Mouse (Mus musculus): ENCODE measurements around the gene Rsph10b. TPM values are rescaled to one million over a fixed set of nuclear protein-coding genes. Genes with fewer than 3 reads are reported as not detected.
A peak's percentile ranks its signal among the peaks of the same experiment; 100 is the strongest.
"Not testable (repeated sequence)": the region's sequence is repeated elsewhere in the genome, so short reads cannot be mapped to it uniquely, and the experiment has no call there.

Gene Rsph10b
- polyA plus RNA-seq, 1 experiment from 2014 or later = 0.58 TPM

GRCm38 (mm10) chr5:143982361-143982760 lies 49.5 kb downstream of the Rsph10b start:
- no peak overlapping the region for H3K27ac ChIP-seq (replicated peaks)
- peaks cover 7% of the 10 kb centered on the region for H3K4me1 ChIP-seq
- H3K4me3 ChIP-seq = no peak overlapping the region
- no peaks in the 10 kb centered on the region for H3K9me3 ChIP-seq (replicated peaks)
- no peaks in the 10 kb centered on the region for H3K27me3 ChIP-seq (ENCODE audit: low read depth, poor library complexity, severe bottlenecking)
- peaks cover 44% of the 10 kb centered on the region for H3K36me3 ChIP-seq
- WGBS = 94% methylated on average over 2 of the region's 2 CpGs
- DNase-seq (ENCODE audit: low spot score) = no peak

GRCm38 (mm10) chr5:143985381-143985780 lies 52.5 kb downstream of the Rsph10b start:
- H3K9me3 ChIP-seq (replicated peaks) = no peaks in the 10 kb centered on the region
- H3K27me3 ChIP-seq (ENCODE audit: low read depth, poor library complexity, severe bottlenecking) = no peaks in the 10 kb centered on the region
- H3K27ac ChIP-seq (replicated peaks) = no peak overlapping the region
- DNase-seq (ENCODE audit: low spot score) = no peak
- 94% methylated on average over 7 of the region's 7 CpGs for WGBS
- H3K36me3 ChIP-seq = peaks cover 74% of the 10 kb centered on the region
- H3K4me3 ChIP-seq = no peak overlapping the region
- H3K4me1 ChIP-seq = peaks cover 7% of the 10 kb centered on the region

- 93% methylated on average over 3 of the region's 3 CpGs for WGBS
- no peak overlapping the region for H3K4me3 ChIP-seq
- H3K36me3 ChIP-seq = peaks cover 96% of the 10 kb centered on the region
- DNase-seq (ENCODE audit: low spot score) = no peak
- H3K4me1 ChIP-seq = no peaks in the 10 kb centered on the region
- H3K9me3 ChIP-seq (replicated peaks) = no peaks in the 10 kb centered on the region
- no peak overlapping the region for H3K27ac ChIP-seq (replicated peaks)
- H3K27me3 ChIP-seq (ENCODE audit: low read depth, poor library complexity, severe bottlenecking) = no peaks in the 10 kb centered on the region
Measured at GRCm38 (mm10) chr5:143987596-143987995, 54.8 kb downstream of the Rsph10b start.

GRCm38 (mm10) chr5:143989046-143989445 lies 56.2 kb downstream of the Rsph10b start:
- 92% methylated on average over 4 of the region's 4 CpGs for WGBS
- H3K36me3 ChIP-seq = peaks cover 100% of the 10 kb centered on the region
- no peak for DNase-seq (ENCODE audit: low spot score)
- H3K9me3 ChIP-seq (replicated peaks) = no peaks in the 10 kb centered on the region
- no peaks in the 10 kb centered on the region for H3K4me1 ChIP-seq
- no peak overlapping the region for H3K27ac ChIP-seq (replicated peaks)
- H3K4me3 ChIP-seq = no peak overlapping the region
- no peaks in the 10 kb centered on the region for H3K27me3 ChIP-seq (ENCODE audit: low read depth, poor library complexity, severe bottlenecking)

GRCm38 (mm10) chr5:143990086-143990485 lies 57.3 kb downstream of the Rsph10b start:
- H3K4me3 ChIP-seq = no peak overlapping the region
- 92% methylated on average over 11 of the region's 11 CpGs for WGBS
- DNase-seq (ENCODE audit: low spot score) = no peak
- no peak overlapping the region for H3K27ac ChIP-seq (replicated peaks)
- H3K9me3 ChIP-seq (replicated peaks) = no peaks in the 10 kb centered on the region
- H3K4me1 ChIP-seq = no peaks in the 10 kb centered on the region
- H3K36me3 ChIP-seq = peaks cover 100% of the 10 kb centered on the region
- no peaks in the 10 kb centered on the region for H3K27me3 ChIP-seq (ENCODE audit: low read depth, poor library complexity, severe bottlenecking)

- Histone ChIP-seq H3K27me3 (ENCODE audit: low read depth, poor library complexity, severe bottlenecking) (no peaks in the 10 kb centered on the region), H3K27ac (replicated peaks) (no peak overlapping the region), H3K9me3 (replicated peaks) (no peaks in the 10 kb centered on the region), H3K36me3 (peaks cover 100% of the 10 kb centered on the region), H3K4me3 (no peak overlapping the region), H3K4me1 (no peaks in the 10 kb centered on the region)
- 90% methylated on average over 10 of the region's 10 CpGs for WGBS
- DNase-seq (ENCODE audit: low spot score) = no peak
Measured at GRCm38 (mm10) chr5:143992661-143993060, 59.8 kb downstream of the Rsph10b start.

- 94% methylated on average over 8 of the region's 8 CpGs for WGBS
- H3K9me3 ChIP-seq (replicated peaks) = no peaks in the 10 kb centered on the region
- H3K27ac ChIP-seq (replicated peaks) = no peak overlapping the region
- H3K4me3 ChIP-seq = no peak overlapping the region
- peaks cover 100% of the 10 kb centered on the region for H3K36me3 ChIP-seq
- no peaks in the 10 kb centered on the region for H3K4me1 ChIP-seq
- no peaks in the 10 kb centered on the region for H3K27me3 ChIP-seq (ENCODE audit: low read depth, poor library complexity, severe bottlenecking)
- no peak for DNase-seq (ENCODE audit: low spot score)
Measured at GRCm38 (mm10) chr5:143993260-143993659, 60.4 kb downstream of the Rsph10b start.

GRCm38 (mm10) chr5:143993849-143994248 lies 61.0 kb downstream of the Rsph10b start:
- Histone ChIP-seq H3K27ac (replicated peaks) (no peak overlapping the region), H3K27me3 (ENCODE audit: low read depth, poor library complexity, severe bottlenecking) (no peaks in the 10 kb centered on the region), H3K36me3 (peaks cover 100% of the 10 kb centered on the region), H3K4me1 (no peaks in the 10 kb centered on the region), H3K4me3 (no peak overlapping the region), H3K9me3 (replicated peaks) (no peaks in the 10 kb centered on the region)
- no peak for DNase-seq (ENCODE audit: low spot score)
- 91% methylated on average over 5 of the region's 5 CpGs for WGBS

GRCm38 (mm10) chr5:143994632-143995365 lies 62.0 kb downstream of the Rsph10b start:
- no peak for DNase-seq (ENCODE audit: low spot score)
- no peaks in the 10 kb centered on the region for H3K4me1 ChIP-seq
- WGBS = 81% methylated on average over 11 of the region's 11 CpGs
- no peak overlapping the region for H3K27ac ChIP-seq (replicated peaks)
- H3K9me3 ChIP-seq (replicated peaks) = no peaks in the 10 kb centered on the region; the same call in 1 of the 2 replicates
- H3K4me3 ChIP-seq = no peak overlapping the region
- H3K36me3 ChIP-seq = peaks cover 100% of the 10 kb centered on the region
- H3K27me3 ChIP-seq (ENCODE audit: low read depth, poor library complexity, severe bottlenecking) = no peaks in the 10 kb centered on the region

GRCm38 (mm10) chr5:143999409-143999808 lies 66.6 kb downstream of the Rsph10b start:
- DNase-seq (ENCODE audit: low spot score) = no peak
- Histone ChIP-seq H3K27ac (replicated peaks) (no peak overlapping the region), H3K27me3 (ENCODE audit: low read depth, poor library complexity, severe bottlenecking) (no peaks in the 10 kb centered on the region), H3K9me3 (replicated peaks) (no peaks in the 10 kb centered on the region; the same call in 1 of the 2 replicates), H3K4me1 (no peaks in the 10 kb centered on the region), H3K36me3 (peaks cover 100% of the 10 kb centered on the region), H3K4me3 (no peak overlapping the region)
- 76% methylated on average over 1 of the region's 1 CpGs for WGBS

- no peak for DNase-seq (ENCODE audit: low spot score)
- no peaks in the 10 kb centered on the region; the same call in 1 of the 2 replicates for H3K9me3 ChIP-seq (replicated peaks)
- no peaks in the 10 kb centered on the region for H3K27me3 ChIP-seq (ENCODE audit: low read depth, poor library complexity, severe bottlenecking)
- no peaks in the 10 kb centered on the region for H3K4me1 ChIP-seq
- 94% methylated on average over 15 of the region's 15 CpGs for WGBS
- H3K27ac ChIP-seq (replicated peaks) = no peak overlapping the region
- peaks cover 98% of the 10 kb centered on the region for H3K36me3 ChIP-seq
- no peak overlapping the region for H3K4me3 ChIP-seq
Measured at GRCm38 (mm10) chr5:144002461-144003192, 69.8 kb downstream of the Rsph10b start.

- WGBS = 74% methylated on average over 13 of the region's 13 CpGs
- H3K27me3 ChIP-seq (ENCODE audit: low read depth, poor library complexity, severe bottlenecking); DNase-seq (ENCODE audit: low spot score); H3K27ac ChIP-seq (replicated peaks); H3K9me3 ChIP-seq (replicated peaks); H3K4me1 ChIP-seq: not testable (repeated sequence)
- Histone ChIP-seq H3K36me3 (peaks cover 40% of the 10 kb centered on the region), H3K4me3 (peak overlapping the region; percentile 89)
Measured at GRCm38 (mm10) chr5:144013366-144014134, 80.7 kb downstream of the Rsph10b start.

Measured in midbrain, embryonic 10.5 days (tissue).